Mouse (Mus musculus) right cerebral cortex, adult 2 months (tissue): ENCODE results near the gene Plekhn1.
A peak's percentile ranks its signal among the peaks of the same experiment; 100 is the strongest.

Experiments
- DNase-seq, 2 experiments: peaks; one replicate each; pipeline ENCODE4 v3.0.0; 2021 to 2022; ENCODE audit warnings: low spot score in 2 of 2

Gene Plekhn1

GRCm38 (mm10) chr4:156185456-156185949 lies 49.2 kb downstream of the Plekhn1 start:
- peak in 1 of 2 experiments; percentile 39 for DNase-seq

DNA sequence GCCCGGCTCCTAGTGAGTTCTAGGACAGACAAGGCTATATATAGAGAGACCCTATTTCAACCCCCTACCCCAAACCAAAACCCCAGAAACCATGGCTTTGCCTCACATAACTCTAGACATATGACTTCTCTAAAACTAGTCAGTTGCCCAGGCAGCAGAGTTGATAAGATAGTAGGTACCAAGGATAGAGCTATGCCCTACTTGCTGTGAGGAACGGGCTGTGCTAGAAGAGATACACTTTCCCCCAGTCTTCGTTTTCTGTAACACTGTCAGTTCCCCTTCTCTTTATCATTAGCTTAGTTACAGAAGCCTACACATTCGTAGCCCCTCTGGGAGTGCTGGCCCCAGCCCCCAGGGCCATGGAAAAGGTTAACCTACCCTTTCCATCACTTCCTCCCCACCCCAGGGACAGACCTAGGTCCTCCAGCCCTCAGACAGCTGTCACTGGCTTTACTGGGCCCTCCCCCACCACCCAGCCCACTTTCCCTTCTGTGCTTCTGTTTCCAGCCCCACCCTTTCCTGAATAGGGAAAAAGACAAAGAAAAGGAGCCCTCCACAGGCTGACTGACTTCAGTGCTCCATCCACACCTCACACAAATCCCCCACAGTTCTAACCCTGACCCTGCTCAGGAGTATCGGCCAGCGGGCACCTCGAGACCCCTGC lies 50.2 kb downstream of the Plekhn1 start:
- DNase-seq, result no peak

GRCm38 (mm10) chr4:156183747-156184146 lies 50.9 kb downstream of the Plekhn1 start:
- no peak for DNase-seq

DNA sequence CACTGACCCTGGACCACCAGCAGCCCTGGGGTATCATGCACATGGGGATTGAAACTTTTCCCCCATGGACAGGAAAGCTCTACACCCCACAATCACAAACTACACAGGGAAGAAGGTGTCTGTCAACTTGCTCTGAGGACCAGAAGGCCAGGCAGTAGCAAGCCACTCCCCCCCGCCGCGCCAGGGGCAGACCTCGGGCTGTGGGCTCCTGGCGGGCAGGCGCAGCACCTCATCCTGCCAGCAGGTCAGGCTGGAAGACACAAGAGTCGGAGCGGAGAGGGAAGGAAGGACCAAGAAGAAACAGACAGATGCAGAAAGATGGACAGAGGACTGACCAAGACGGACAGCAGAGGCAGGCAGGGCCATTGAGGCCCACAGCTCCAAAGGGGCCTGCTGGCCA lies 57.0 kb downstream of the Plekhn1 start:
- no peak for DNase-seq

DNA sequence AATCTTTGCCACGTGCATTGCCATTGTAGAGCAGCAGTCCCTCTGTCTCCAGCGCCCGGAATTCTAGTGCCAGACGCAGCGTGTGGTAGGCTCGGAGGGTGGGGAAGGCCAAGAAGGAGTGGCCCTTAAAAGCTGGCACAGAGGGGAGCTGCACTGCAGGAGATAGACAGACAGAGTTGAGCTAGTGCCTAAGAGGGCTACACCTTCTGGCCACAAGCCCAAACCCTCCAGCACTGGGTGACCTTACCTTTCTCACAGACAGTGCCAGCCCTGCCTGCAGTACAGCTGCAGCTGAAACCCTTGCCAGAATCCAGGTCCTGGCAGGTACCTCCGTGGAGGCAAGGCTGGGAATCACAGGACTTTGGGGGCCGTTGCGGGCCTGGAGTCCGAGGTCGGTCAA lies 62.8 kb downstream of the Plekhn1 start:
- no peak for DNase-seq
